Mouse (Mus musculus) liver, adult 2 months (tissue): ENCODE measurements around the gene Atp5g2. TPM values are rescaled to one million over a fixed set of nuclear protein-coding genes. Genes with fewer than 3 reads are reported as not detected.

Experiments used
- DNase-seq: peaks from one replicate; pipeline ENCODE4 v3.0.0-alpha.2; 2011; ENCODE audit warnings: low read depth, low spot score; ENCODE audit errors: extremely low read depth
- H3K27ac ChIP-seq: fragments of 200-500 bp; replicated peaks from 2 replicates; pipeline ENCODE4 v1.5.1; 2012; ENCODE audit warnings: low read depth, mild to moderate bottlenecking, control low read depth, inconsistent platforms, low read length; ENCODE audit not compliant: insufficient read depth
- H3K27me3 ChIP-seq: fragments of 200-500 bp; 2 replicates; pipeline ENCODE4 v1.6.1; 2012; ENCODE audit warnings: mild to moderate bottlenecking, moderate library complexity, low read length, inconsistent platforms; ENCODE audit not compliant: control insufficient read depth, insufficient read depth
- H3K36me3 ChIP-seq: fragments of 200-500 bp; 2 replicates; pipeline ENCODE4 v1.6.1; 2012; ENCODE audit warnings: low read length, inconsistent platforms; ENCODE audit not compliant: control insufficient read depth, insufficient read depth
- H3K4me1 ChIP-seq: fragments of 200-500 bp; 2 replicates; pipeline ENCODE4 v1.6.1; 2011; ENCODE audit warnings: low read length; ENCODE audit not compliant: control insufficient read depth, insufficient read depth
- H3K4me3 ChIP-seq: fragments of 200-500 bp; 2 replicates; pipeline ENCODE4 v1.5.1; 2011; ENCODE audit warnings: low read depth, mild to moderate bottlenecking, control low read depth, low read length, moderate library complexity; ENCODE audit not compliant: insufficient read depth
- H3K79me2 ChIP-seq: fragments of 200-500 bp; 2 replicates; pipeline ENCODE4 v1.6.1; 2012; ENCODE audit warnings: inconsistent platforms, mild to moderate bottlenecking, low read length, moderate library complexity; ENCODE audit not compliant: control insufficient read depth, insufficient read depth
- H3K9ac ChIP-seq: fragments of 200-500 bp; 2 replicates; pipeline ENCODE4 v1.6.1; 2012; ENCODE audit warnings: low read depth, mild to moderate bottlenecking, control low read depth, inconsistent platforms, low read length
- CTCF ChIP-seq: fragments of 200-500 bp; IDR thresholded peaks from 2 replicates; pipeline ENCODE4 v1.5.1; 2011; ENCODE audit warnings: low read depth, low read length, control low read depth
- POLR2A ChIP-seq: fragments of 200-500 bp; IDR thresholded peaks from 2 replicates; pipeline ENCODE4 v1.6.1; 2011; ENCODE audit warnings: low read length, control low read depth; ENCODE audit not compliant: insufficient read depth; ENCODE audit errors: extremely low read depth
- polyA plus RNA-seq: library from polyadenylated mRNA; depleted of rRNA; stranded (reverse); fragments of >200 nt; gene quantifications from 2 replicates; pipeline ENCODE4 v1.2.3, GENCODE M21; 2012; rRNA removed
- total RNA-seq: library from RNA; depleted of rRNA; stranded (reverse); fragments of >200 nt; gene quantifications from 2 replicates; pipeline ENCODE4 v1.2.3, GENCODE M21; 2014; rRNA removed

The Atp5g2 gene
- total and polyA plus RNA-seq, 2 experiments: 149 to 342 TPM

- TF ChIP-seq POLR2A (no peak), CTCF (no peak)
- H3K4me3 ChIP-seq: no peak overlapping the region
- H3K4me1 ChIP-seq: peaks cover 7% of the 10 kb centered on the region; the same call in 1 of the 2 replicates
- no peaks in the 10 kb centered on the region for H3K27me3 ChIP-seq
- DNase-seq: no peak
- H3K9ac ChIP-seq: no peak overlapping the region
- peaks cover 10% of the 10 kb centered on the region for H3K79me2 ChIP-seq
- no peaks in the 10 kb centered on the region; the same call in 1 of the 2 replicates for H3K36me3 ChIP-seq
- no peak overlapping the region for H3K27ac ChIP-seq
Observed at GRCm38 (mm10) chr15:102614224-102614623, 57.9 kb downstream of the Atp5g2 start.

- DNase-seq: no peak
Observed at GRCm38 (mm10) chr15:102612966-102613365, 59.2 kb downstream of the Atp5g2 start.

More at GRCm38 (mm10) chr15:102612966-102613365, 59.2 kb downstream of the Atp5g2 start:
- no peak overlapping the region for H3K4me3 ChIP-seq
- no peak overlapping the region for H3K9ac ChIP-seq
- H3K27ac ChIP-seq: no peak overlapping the region
- TF ChIP-seq POLR2A (no peak), CTCF (0 out of 2 replicates have a peak, but pooled peaks have one; percentile 5)
- H3K79me2 ChIP-seq: peaks cover 10% of the 10 kb centered on the region
- no peaks in the 10 kb centered on the region; the same call in 1 of the 2 replicates for H3K36me3 ChIP-seq
- peaks cover 7% of the 10 kb centered on the region; the same call in 1 of the 2 replicates for H3K4me1 ChIP-seq
- no peaks in the 10 kb centered on the region for H3K27me3 ChIP-seq

Other genes starting within 250 kb of the Atp5g2 start
- 0.07 and 0.09 TPM in 2 replicates for gene Amhr2, start 227.0 kb downstream of the Atp5g2 start, total RNA-seq
- 0.40 and 0.49 TPM in 2 replicates for gene Amhr2, start 227.0 kb downstream of the Atp5g2 start, polyA plus RNA-seq
- 7.3 and 11.1 TPM in 2 replicates for gene Prr13, start 213.3 kb downstream of the Atp5g2 start, total RNA-seq
- gene Prr13, start 213.3 kb downstream of the Atp5g2 start, polyA plus RNA-seq: 93.4 and 98.3 TPM in 2 replicates
- 112 and 189 TPM in 2 replicates for gene Pcbp2, start 201.8 kb downstream of the Atp5g2 start, total RNA-seq
- 261 and 273 TPM in 2 replicates for gene Pcbp2, start 201.8 kb downstream of the Atp5g2 start, polyA plus RNA-seq
- not detected in 2 replicates for gene Gm10337, start 168.6 kb downstream of the Atp5g2 start, total RNA-seq
- gene Gm10337, start 168.6 kb downstream of the Atp5g2 start, polyA plus RNA-seq: not detected in 2 replicates
- 0.34 and 0.46 TPM in 2 replicates for gene Map3k12, start 155.3 kb downstream of the Atp5g2 start, total RNA-seq
- 0.22 and 0.43 TPM in 2 replicates for gene Map3k12, start 155.3 kb downstream of the Atp5g2 start, polyA plus RNA-seq
- 15.2 and 16.0 TPM in 2 replicates for gene Tarbp2, start 154.2 kb downstream of the Atp5g2 start, total RNA-seq
- 34.1 and 40.6 TPM in 2 replicates for gene Tarbp2, start 154.2 kb downstream of the Atp5g2 start, polyA plus RNA-seq
- gene Npff, start 147.4 kb downstream of the Atp5g2 start, total RNA-seq: 0.27 and 0.65 TPM in 2 replicates
- 1.4 and 3.5 TPM in 2 replicates for gene Npff, start 147.4 kb downstream of the Atp5g2 start, polyA plus RNA-seq
- not detected in 2 replicates for gene Gm28047, start 47.3 kb downstream of the Atp5g2 start, total RNA-seq
- gene Gm28047, start 47.3 kb downstream of the Atp5g2 start, polyA plus RNA-seq: not detected in 2 replicates
- 10.1 and 12.6 TPM in 2 replicates for gene Atf7, start 46.9 kb downstream of the Atp5g2 start, total RNA-seq
- gene Atf7, start 46.9 kb downstream of the Atp5g2 start, polyA plus RNA-seq: 27.8 and 41.1 TPM in 2 replicates
- gene Calcoco1, start 49.8 kb upstream of the Atp5g2 start, total RNA-seq: 19.1 and 20.5 TPM in 2 replicates
- 20.7 and 22.8 TPM in 2 replicates for gene Calcoco1, start 49.8 kb upstream of the Atp5g2 start, polyA plus RNA-seq
- not detected in 2 replicates for gene Hoxc13, start 248.8 kb upstream of the Atp5g2 start, total RNA-seq
- not detected in 2 replicates for gene Hoxc13, start 248.8 kb upstream of the Atp5g2 start, polyA plus RNA-seq